Mouse (Mus musculus) left cerebral cortex, adult 11 months (tissue): ENCODE measurements around the gene Hoxa5.

Experiments
- DNase-seq: peaks from one replicate; pipeline ENCODE4 v3.0.0; 2022; ENCODE audit warnings: low spot score

Hoxa5 gene

GRCm38 (mm10) chr6:52214271-52214670, 9.9 kb upstream of the Hoxa5 start:
- no peak for DNase-seq

DNA sequence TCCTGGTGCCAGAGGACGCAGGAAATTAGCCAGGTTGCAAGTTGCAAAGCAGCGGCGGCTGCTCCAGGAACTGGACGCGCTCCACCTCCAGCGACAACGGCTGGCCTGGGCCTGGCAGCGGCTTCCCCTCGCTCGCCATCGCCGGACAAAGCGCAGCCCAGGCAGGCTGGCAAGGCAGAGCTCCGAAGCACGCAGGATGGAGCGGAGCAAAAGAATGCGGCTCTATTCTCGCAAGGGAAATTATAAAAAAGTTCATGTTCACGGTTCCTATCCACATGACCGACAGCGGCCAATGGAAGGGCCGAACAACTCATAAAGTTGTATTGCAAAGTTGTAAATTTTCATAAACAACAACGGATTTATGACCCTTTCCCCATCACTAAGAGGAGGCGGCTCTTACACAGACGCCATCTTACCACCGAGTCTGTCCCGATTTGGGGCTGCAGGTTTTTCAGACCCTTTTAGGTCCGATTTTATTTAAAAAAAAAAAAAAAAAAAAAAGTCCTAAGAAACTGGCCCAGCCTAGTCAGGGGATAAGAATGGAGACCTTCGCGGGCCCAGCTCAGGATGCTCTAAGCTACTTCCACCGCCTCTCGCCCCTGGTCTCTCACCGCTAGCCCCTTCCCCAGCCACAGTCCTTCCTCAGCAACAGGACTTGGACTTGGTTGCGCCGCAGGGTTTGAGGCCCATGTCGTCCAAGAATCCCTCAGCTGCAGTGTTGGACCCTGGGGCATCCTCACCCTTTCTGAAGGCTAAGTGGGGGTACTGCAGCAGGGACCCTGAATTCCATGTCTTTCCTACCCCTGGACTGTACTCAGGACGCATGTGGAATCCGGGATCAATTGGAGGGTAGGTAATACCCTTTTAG, 9.0 kb upstream of the Hoxa5 start, which contains the start of the genes Hoxa3 and Gm28308:
Gene Hoxa3 (minus strand): TSS at position 218 of the 868 bp plus-strand sequence.
Gene Gm28308 (minus strand): TSS at position 221 of the 868 bp plus-strand sequence.
- no peak for DNase-seq

- no peak for DNase-seq
Measured at GRCm38 (mm10) chr6:52212556-52213118, 8.2 kb upstream of the Hoxa5 start.

DNA sequence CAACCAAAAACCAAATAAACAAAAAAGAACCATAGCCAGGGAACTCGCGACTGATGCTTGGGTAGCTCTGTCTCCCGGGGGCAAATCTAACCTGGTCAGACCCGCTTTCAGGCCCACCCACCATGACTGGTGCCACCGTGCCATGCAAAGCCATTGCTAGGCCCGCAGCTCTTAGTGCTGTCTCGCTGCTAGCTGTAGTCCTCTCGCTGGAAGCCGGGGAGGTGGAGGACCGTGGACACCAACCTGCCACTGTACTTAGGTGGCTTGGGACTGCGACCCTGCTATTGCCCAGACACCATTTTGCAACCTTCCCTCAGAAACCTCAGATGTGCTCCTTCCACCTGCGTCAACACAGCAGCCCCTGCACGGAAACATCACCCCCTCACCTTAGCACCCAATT, 7.6 kb upstream of the Hoxa5 start:
- DNase-seq: no peak

DNA sequence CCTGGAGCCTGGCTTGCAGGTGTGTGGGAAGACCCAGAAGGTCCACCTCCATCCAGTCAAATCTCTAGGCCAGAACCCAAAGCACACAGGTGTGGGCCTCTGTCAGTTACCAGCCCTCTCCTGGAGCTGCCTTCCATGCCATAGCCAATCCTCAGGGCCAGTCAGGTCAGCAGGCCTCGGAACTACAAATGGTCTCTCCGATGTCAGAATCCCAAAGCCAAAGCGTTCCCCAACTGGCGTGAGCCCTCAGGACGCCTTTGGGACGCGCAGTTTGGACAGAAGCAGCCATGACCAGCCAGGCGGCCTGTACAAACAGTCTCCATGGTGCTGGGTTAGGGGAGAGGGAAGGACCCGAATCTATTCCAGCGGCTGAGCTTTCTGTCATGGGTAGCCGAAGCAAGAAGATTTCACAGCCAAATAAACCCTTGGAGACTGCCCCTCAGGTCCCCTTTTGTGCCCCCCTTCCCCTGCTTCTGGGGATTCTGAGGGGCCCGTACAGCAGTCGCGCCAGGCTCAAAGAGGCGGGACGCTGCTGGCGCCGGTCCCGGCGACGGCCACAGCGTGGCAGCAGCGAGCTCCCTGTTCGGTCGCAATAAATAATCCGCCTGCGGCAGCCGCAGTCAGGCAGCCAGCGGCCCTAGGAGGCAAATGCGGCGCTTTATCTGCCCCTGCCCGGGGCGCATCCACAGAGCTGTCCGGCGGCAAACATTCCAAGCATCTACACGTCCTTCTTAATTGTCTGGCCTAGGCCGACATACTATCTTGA, 7.0 kb upstream of the Hoxa5 start:
- DNase-seq: no peak

GRCm38 (mm10) chr6:52209685-52210046, 5.3 kb upstream of the Hoxa5 start:
- no peak for DNase-seq

- DNase-seq: no peak
Measured at GRCm38 (mm10) chr6:52208868-52209684, 4.7 kb upstream of the Hoxa5 start.

DNA sequence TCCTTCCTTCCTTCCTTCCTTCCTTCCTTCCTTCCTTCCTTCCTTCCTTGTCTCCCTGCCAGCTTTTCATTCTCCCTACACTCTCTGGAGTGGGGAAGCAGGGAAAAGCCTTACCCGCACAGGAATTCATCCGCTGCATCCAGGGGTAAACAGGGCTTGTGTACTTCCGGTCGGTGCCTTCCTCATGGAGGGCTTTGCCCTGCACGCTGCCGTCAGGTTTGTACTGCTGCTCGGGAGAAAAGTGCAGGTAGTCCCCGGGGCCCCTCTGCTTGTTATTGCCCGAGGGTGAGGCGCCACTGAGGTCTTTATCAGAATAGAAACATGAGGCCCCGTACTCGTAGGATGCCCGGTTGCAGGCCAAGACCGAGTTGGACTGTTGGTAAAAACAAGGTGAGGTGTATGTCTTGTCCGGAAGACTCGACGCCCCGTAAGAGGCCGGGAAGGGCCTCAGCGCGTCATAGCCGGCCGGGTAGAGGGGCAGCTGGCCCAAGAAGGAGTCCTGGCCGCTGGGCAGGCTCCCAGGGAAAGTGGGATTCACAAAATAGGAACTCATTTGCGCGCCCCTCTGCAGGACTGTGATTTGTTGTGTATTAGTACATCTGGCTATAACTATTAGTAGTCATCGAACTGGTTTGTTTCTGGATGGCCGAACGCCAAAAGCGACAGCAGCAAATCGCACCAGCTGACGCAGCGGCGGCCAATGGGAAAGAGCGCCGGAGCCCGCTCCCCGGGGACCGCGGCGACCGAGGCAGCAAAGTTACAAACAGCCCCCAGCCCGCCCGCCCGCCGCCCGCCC, 3.9 kb upstream of the Hoxa5 start, which contains the start of gene Hoxa6:
Gene Hoxa6 (minus strand): TSS at position 651 of the 796 bp plus-strand sequence.
- no peak for DNase-seq

DNA sequence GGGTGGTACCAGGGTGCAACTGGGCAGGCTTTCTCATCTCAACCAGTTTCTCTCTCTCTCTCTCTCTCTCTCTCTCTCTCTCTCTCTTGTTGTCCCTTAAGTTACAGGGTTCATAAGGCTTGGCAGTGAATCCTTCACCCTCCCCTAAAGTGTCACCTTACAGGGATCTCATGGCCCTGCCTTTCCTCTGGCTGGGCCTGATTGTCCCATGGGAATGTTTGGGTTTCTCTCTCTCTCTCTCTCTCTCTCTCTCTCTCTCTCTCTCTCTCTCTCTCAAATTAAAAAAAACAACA, 3.2 kb upstream of the Hoxa5 start:
- DNase-seq: no peak

DNA sequence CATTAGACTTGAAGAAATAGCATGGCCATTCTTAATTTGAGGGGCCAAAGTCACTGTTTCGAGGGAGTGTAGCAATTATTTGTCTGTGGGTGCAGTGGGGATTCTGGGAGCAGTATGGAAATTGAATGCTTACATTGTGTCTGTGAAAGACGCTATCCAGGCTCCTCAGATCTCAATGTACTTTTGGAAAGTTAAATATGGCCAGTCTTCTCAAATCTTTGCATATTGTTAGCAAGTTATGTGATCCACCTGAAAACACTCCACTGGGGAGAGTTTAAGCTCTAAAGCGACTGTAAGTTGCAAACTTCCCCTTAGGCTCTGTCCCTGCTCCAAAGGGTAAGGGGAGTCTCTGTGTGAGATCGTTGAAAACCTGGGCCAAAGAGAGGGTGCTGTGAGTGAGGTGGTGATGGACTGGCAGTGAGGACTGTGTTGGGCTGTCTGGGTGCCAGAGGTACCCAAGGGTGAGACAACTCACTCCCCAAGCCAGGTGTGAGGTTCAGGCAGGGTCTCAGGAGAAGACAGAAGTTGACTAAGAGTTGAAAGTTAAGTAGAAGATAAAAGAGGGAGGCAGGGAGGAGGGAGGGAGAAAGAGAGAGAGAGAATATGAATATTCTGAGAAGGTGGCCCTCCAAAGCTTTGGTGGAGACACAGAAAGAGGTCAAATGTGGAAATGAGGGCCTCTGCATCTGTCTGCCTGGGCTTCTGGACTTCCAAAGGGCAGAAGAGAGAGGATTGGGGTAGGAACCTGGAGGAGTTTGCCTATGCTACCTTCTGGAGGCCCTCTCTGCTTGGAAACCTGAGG, 2.7 kb upstream of the Hoxa5 start:
- DNase-seq: no peak

DNA sequence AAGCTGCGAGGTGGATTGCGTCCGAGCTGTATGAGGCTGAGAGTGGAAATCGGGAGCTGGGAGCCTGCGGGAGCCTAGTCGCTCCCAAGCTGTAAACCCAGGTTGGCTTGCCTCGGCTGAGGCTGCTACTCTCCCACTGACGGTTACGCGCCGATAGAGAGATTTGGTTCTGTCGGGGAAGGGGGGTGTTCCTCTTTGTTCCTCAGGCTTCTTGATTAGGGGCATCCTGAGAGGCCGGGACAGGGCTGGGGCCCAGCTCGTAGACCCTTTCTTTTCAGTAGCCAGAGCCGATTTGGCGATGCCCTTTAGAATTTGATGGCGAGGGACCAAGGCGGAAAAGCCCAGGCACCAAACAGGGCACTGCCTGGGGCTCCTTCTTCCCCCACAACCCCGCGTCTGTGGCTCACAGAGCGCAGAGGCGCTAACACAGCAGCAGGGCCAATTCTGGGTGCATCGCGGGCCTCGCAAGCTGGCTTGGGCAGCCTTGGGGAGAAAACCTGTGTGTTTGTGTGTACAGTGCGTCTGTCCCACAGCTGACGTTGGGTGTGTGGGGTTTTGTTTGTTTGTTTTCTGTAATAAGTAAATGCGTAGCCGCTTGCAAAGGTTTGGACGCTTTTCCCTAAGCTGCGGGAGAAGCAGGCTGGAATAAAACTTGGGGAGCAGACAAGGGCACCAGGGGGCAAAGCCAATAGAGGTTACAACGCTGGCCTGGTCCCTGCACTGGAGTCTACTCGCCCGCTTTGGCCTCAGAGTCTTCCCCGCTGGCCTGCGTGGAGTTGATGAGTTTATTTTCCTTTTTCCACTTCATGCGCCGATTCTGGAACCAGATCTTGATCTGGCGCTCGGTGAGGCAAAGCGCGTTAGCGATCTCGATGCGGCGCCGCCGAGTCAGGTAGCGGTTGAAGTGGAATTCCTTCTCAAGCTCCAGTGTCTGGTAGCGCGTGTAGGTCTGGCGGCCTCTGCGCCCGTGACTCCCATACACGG, 1.5 kb upstream of the Hoxa5 start:
- no peak for DNase-seq

GRCm38 (mm10) chr6:52205221-52205620, 834 bp upstream of the Hoxa5 start:
- no peak for DNase-seq

GRCm38 (mm10) chr6:52203371-52204049, 877 bp downstream of the Hoxa5 start:
- no peak for DNase-seq

DNA sequence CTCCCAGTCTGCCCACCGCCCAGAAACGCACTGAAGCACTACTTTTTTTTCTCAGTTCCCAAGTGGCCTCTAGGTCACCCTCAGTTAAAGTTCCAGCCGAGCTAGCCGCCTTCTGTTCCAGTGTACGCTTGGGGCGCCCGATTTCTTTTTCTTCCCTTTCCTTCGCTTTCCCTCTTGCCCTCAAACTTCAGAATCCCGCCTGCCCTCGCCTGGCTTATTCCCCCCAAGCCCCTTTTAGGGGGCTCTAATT, 1.3 kb downstream of the Hoxa5 start:
- no peak for DNase-seq

DNA sequence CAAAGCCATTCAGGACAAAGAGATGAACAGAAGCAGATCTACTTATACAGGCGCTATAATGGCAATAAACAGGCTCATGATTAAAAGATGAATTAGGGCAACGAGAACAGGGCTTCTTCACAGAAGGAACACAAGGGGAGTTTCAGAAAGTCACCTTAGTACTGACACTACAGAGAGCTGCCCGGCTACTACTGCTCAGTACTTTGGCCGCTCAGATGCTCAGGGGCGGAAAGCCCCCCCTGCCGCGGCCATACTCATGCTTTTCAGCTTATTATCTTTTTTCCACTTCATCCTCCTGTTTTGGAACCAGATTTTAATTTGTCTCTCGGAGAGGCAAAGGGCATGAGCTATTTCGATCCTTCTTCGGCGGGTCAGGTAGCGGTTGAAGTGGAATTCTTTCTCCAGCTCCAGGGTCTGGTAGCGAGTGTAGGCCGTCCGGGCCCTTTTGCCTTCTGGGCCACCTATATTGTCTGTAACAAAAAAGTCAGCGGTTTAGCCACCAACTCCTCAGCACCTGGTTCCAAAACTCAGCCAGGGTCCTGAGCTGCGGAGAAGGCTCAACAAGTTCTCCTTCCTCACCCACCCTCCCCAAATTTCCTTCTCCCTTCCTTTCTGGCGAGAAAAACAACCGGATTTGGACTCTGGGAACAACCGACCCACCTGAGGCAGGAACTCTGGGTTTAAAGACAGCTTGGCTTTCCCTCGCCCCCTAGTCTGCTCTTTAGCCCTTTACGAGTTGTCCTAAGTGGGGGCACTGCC, 1.8 kb downstream of the Hoxa5 start:
- no peak for DNase-seq

DNA sequence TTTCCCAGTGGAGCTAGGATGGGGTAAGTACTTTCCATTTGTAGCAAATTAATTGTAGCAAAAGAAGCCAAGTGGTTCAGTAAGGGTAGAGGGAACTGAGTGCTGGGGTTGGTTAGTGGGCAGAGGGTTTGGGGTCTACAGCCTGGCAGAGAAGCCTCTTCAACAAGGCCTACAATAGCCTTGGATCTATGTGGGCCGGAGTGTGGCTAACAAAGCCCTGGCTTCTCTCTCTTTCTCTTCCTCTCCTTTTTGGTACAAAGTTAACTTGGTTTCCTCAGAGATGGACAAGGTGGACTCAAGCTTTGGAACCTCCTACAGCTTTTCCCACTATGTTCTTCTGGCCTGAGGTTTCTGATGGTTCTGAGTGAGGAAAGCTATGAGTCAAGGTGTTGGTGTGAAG, 3.1 kb downstream of the Hoxa5 start:
- no peak for DNase-seq

DNA sequence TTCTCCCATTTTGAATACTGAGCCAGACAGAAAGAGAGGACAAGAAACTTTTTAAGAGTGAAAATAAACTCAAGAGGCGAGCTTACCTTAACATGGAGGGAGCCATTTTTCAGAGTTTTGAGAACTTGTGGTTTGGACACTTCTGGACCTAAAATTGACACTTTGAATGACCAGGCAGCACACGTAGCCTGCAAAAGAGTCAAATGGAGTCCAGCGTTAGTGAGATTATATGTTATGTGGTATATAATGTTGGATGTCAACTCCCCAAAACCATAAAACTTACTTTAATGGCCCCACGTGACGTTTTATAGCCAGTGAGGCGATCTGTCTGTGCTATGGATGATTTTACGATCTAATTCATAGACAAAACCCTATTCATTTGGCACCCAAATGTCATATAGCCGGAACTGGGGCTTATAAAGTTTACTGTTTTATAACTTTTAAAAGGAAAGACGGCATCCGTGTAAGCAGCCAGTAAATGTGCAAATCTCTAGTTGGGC, 3.6 kb downstream of the Hoxa5 start:
- no peak for DNase-seq
